Mouse (Mus musculus) liver, postnatal 0 days (tissue): Measurements from ENCODE around the gene 1700067K01Rik. TPM values are rescaled to one million over a fixed set of nuclear protein-coding genes. Genes with fewer than 3 reads are reported as not detected.

Source experiments
- ATAC-seq: fragments of 200-750 bp; cut with Nextera tagmentation; 2 replicates; pipeline ENCODE4 v1.8.0; 2017; ENCODE audit warnings: mild to moderate bottlenecking, moderate library complexity
- DNase-seq: peaks from one replicate; pipeline ENCODE4 v3.0.0-alpha.2; 2016
- H3K27ac ChIP-seq: fragments of 300-500 bp; sonication (generic); 2 replicates; pipeline ENCODE4 v1.5.1; 2014; ENCODE audit warnings: antibody characterized with exemption, moderate library complexity, mild to moderate bottlenecking, low read depth
- H3K27me3 ChIP-seq: fragments of 300-500 bp; sonication (generic); 2 replicates; pipeline ENCODE4 v1.6.1; 2014; ENCODE audit warnings: low read length, control low read depth, mixed read lengths; ENCODE audit not compliant: insufficient read depth
- H3K36me3 ChIP-seq: fragments of 300-500 bp; sonication (generic); replicated peaks from 2 replicates; pipeline ENCODE4 v1.6.1; 2014; ENCODE audit warnings: mild to moderate bottlenecking, control low read depth, low read length, moderate library complexity, mixed read lengths; ENCODE audit not compliant: insufficient read depth
- H3K4me1 ChIP-seq: fragments of 300-500 bp; sonication (generic); 2 replicates; pipeline ENCODE4 v1.6.1; 2014; ENCODE audit warnings: antibody characterized with exemption, mild to moderate bottlenecking, control low read depth; ENCODE audit not compliant: insufficient read depth
- H3K4me2 ChIP-seq: fragments of 300-500 bp; sonication (generic); 2 replicates; pipeline ENCODE4 v1.6.1; 2014; ENCODE audit warnings: low read depth, mild to moderate bottlenecking, low read length, moderate library complexity, mixed read lengths
- H3K4me3 ChIP-seq: fragments of 300-500 bp; sonication (generic); 2 replicates; pipeline ENCODE4 v1.5.1; 2014; ENCODE audit warnings: low read depth, low read length
- H3K9ac ChIP-seq: fragments of 300-500 bp; sonication (generic); replicated peaks from 2 replicates; pipeline ENCODE4 v1.6.1; 2014; ENCODE audit warnings: mild to moderate bottlenecking, moderate library complexity
- H3K9me3 ChIP-seq: fragments of 300-500 bp; sonication (generic); 2 replicates; pipeline ENCODE4 v1.6.1; 2016; ENCODE audit warnings: mild to moderate bottlenecking, control low read depth, low read length, mixed read lengths
- CTCF ChIP-seq: sonication (generic); IDR thresholded peaks from 2 replicates; pipeline ENCODE4 v1.5.1; 2016; ENCODE audit warnings: antibody characterized with exemption, low read depth
- EP300 ChIP-seq: IDR thresholded peaks from 2 replicates; pipeline ENCODE4 v1.6.1; 2016; ENCODE audit warnings: antibody characterized with exemption, low read depth, mild to moderate bottlenecking
- WGBS: fragments of 180-500 bp; shearing (Covaris S2); extraction: QIAGEN DNeasy Blood & Tissue Kit; methylation state at CpG from one replicate; pipeline ENCODE4 v1.1.7; 2014; ENCODE audit not compliant: insufficient replicate concordance; 5-methylcytosine and 5-hydroxymethylcytosine counted together
- polyA plus RNA-seq: library from polyadenylated mRNA; unstranded; fragments of >200 nt; fragmentation: Nextera tagmentation; extraction: Ambion mirVana; gene quantifications from 2 replicates; pipeline ENCODE4 v1.2.1, GENCODE M21; 2015

1700067K01Rik gene
- polyA plus RNA-seq, 1 experiment from 2014 or later = 0.87 TPM

DNA sequence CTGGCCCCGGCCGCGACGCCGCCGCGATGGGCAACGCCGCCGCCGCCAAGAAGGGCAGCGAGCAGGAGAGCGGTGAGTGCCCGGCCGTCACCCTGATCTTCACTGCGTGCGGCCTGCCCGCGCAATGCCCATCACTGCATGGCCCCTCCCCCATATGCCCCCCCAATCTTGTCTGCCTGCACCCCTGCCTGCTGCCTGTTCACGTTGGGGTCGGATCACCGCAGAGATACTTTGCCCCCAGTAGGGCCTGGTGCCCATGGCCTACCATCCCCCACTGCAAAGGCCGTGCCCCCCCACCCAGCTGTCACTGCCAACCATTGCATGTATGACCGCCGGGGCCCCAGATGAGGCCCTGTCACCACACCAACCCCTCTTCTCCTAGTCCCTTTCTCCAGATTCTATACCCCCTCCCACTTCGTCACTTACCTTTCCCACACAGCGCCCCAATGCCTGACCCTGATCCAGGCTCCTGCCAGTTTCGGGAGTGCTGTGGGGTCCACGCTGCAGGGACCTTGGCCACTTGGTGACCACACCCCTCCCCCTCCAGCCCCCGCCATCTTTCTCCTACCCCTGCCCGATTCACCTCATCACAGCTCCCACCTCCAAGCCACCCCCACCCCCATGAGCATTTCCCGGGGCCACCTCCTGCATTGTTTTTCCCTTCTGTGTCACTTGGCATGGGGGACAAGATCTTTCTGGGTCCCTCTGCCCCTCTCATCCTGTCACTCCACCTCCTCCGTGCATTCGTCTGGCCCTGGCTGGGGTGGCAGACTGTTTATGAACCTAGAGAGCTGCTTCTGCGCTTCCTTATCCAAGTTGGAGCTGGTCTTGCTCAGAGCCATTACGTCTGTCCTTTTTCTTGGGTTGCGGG, 27.9 kb upstream of the 1700067K01Rik start:
- Histone ChIP-seq H3K27me3 (no peaks in the 10 kb centered on the region), H3K4me3 (peak overlapping the region; percentile 83), H3K27ac (peak overlapping the region; percentile 71), H3K9ac (peak overlapping the region; percentile 80), H3K4me2 (peak overlapping the region; percentile 99), H3K36me3 (peaks cover 14% of the 10 kb centered on the region), H3K4me1 (peaks cover 38% of the 10 kb centered on the region), H3K9me3 (no peaks in the 10 kb centered on the region)
- WGBS = 6% methylated on average over 37 of the region's 37 CpGs
- TF ChIP-seq EP300 = no peak
- no peak for TF ChIP-seq CTCF
- DNase-seq = peak; percentile 54
- no peak for ATAC-seq

DNA sequence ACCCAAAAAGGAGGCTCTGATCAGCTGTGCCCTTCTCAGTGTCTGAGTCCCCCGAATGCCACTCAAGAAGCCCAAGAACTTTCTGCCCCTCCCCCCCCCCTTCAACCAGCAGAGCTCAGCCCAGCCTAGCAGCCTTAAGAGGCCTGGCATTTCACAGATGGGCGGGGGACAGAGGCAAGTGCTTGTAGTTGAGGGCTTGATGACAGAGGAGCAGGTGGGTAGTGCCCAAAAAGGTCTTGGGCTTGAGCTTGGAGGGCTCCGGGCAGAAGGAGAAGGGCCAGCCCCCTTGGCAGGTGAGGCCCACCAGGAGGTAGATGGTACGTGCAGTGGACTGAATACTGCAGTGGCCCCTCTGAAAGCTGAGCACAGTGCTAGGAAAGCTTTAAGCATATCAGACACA, 26.8 kb upstream of the 1700067K01Rik start:
- Histone ChIP-seq H3K4me1 (peaks cover 38% of the 10 kb centered on the region), H3K27ac (no peak overlapping the region), H3K36me3 (peaks cover 3% of the 10 kb centered on the region), H3K27me3 (no peaks in the 10 kb centered on the region), H3K4me2 (no peak overlapping the region), H3K4me3 (no peak overlapping the region), H3K9ac (0 out of 2 replicates have a peak overlapping the region, but pooled peaks have one; percentile 26), H3K9me3 (no peaks in the 10 kb centered on the region)
- DNase-seq = no peak
- TF ChIP-seq CTCF = no peak
- TF ChIP-seq EP300 = no peak
- WGBS = 85% methylated on average over 4 of the region's 4 CpGs
- no peak for ATAC-seq

DNA sequence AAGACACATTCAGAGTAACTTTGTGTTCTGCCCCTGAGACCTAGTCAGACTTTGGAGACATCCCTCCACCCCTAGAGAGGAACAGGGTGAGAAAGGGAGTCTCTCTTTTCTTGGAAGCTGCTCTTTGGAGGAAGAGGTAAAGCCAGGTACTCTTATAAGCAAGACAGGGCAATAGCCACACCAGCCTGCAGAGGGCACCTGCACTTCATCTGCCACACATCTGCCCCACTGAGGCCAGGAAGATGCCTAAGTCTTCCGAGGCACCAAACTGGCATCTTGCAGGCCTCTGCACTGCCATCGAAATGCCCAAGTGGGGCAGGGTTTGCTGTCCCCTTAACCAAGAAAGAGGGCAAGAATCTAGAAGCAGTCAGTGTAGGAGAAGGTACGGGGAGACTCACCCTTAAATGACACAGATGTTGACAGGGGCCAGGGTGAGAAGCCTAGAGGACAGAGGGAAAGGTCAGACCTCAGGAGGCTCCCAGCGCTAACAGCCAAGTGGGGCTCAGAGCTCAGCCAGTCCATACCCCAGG, 25.1 kb upstream of the 1700067K01Rik start:
- ATAC-seq = no peak
- no peak overlapping the region for H3K4me3 ChIP-seq
- no peaks in the 10 kb centered on the region for H3K9me3 ChIP-seq
- peaks cover 38% of the 10 kb centered on the region for H3K4me1 ChIP-seq
- no peak overlapping the region for H3K4me2 ChIP-seq
- TF ChIP-seq EP300 (no peak), CTCF (peak; percentile 66)
- H3K27ac ChIP-seq = no peak overlapping the region
- H3K27me3 ChIP-seq = no peaks in the 10 kb centered on the region
- 74% methylated on average over 4 of the region's 4 CpGs for WGBS
- peak; percentile 38 for DNase-seq
- H3K36me3 ChIP-seq = peaks cover 1% of the 10 kb centered on the region
- no peak overlapping the region for H3K9ac ChIP-seq

DNA sequence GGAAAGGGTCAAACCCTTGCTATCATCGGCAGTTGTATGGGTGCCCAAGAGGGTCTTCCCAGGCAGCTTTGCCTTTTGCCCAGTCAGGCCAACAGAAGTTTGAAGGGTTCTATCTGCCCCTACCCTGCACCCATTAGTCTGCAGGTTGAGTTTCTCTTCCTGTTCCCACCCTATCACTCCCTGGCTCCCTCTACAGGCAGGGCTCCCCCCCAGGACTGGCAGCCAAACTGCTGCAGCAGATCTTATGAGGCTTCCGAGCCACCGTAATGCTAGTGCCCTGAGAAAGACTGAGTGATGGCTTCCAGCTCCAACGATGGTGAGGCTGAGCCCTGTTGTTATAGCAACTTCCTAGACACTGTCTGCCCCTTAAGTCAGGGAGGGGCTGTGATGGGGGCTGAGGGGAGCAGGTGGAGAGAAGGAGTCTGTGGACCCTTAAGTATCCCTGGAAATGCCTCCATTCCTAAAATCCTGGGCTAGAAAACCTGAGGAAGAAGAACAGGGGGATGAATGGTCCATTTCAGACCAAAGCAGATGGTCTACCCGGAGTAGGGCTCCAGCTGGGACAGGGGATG, 24.4 kb upstream of the 1700067K01Rik start:
- Histone ChIP-seq H3K4me1 (peaks cover 32% of the 10 kb centered on the region), H3K27me3 (no peaks in the 10 kb centered on the region), H3K9me3 (no peaks in the 10 kb centered on the region), H3K9ac (no peak overlapping the region), H3K36me3 (peaks cover 8% of the 10 kb centered on the region), H3K4me2 (peak overlapping the region; percentile 22; the same call in 1 of the 2 replicates), H3K4me3 (no peak overlapping the region), H3K27ac (no peak overlapping the region)
- 80% methylated on average over 5 of the region's 5 CpGs for WGBS
- peak; percentile 26 for DNase-seq
- ATAC-seq = no peak
- peak; percentile 50 for TF ChIP-seq CTCF
- TF ChIP-seq EP300 = no peak

DNA sequence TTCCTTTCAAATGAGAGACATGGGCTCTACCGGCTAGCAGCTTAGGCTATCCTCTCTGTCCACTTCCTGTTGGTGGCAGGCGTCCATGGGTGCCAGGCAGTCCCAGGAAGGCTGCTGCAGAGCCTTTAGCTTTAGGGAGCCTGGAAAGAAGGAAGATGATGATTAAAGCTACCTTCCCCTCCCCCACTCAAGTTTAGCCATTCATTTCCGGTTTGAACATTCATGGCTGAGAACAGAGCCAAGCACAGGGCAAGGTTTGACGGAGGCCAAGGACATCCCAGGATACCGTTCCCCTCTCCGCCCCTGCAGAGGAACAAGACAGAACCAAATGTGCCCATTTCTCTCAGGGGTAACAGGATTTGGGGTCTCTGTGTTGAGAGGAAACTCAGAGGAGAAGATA, 23.7 kb upstream of the 1700067K01Rik start:
- Histone ChIP-seq H3K4me2 (peak overlapping the region; percentile 23), H3K9me3 (no peaks in the 10 kb centered on the region), H3K27ac (peak overlapping the region; percentile 55), H3K36me3 (peaks cover 12% of the 10 kb centered on the region), H3K27me3 (no peaks in the 10 kb centered on the region), H3K9ac (no peak overlapping the region), H3K4me3 (no peak overlapping the region), H3K4me1 (peaks cover 29% of the 10 kb centered on the region)
- ATAC-seq = no peak
- 45% methylated on average over 6 of the region's 6 CpGs for WGBS
- no peak for TF ChIP-seq EP300
- no peak for TF ChIP-seq CTCF
- DNase-seq = no peak

DNA sequence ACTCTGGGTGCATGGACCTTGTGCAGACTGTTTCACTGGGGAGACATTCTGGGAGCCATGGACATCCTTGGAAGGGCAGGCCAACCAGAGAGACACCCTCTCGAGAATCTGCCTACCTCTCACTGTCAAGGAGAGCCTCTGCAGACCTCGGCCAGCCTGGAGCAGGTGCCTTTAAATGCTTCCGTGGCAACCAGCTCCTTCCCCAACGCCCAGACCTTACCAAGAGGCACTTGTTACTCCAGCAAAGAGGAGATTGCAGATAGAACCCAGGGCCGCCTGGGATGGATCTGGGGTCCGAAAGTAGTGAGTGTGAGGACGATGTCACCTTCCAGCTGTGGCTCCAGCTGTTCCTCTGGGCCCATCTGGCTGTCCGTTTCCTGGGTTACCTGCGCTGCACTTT, 23.1 kb upstream of the 1700067K01Rik start:
- H3K4me3 ChIP-seq = no peak overlapping the region
- no peak for TF ChIP-seq EP300

More for the DNA sequence above, 23.1 kb upstream of the 1700067K01Rik start:
- ATAC-seq (no peak), DNase-seq (no peak)
- Histone ChIP-seq H3K4me2 (no peak overlapping the region), H3K4me1 (peaks cover 29% of the 10 kb centered on the region), H3K9me3 (no peaks in the 10 kb centered on the region), H3K9ac (no peak overlapping the region), H3K36me3 (peaks cover 12% of the 10 kb centered on the region), H3K27ac (peak overlapping the region; percentile 55), H3K27me3 (no peaks in the 10 kb centered on the region)
- WGBS = 82% methylated on average over 9 of the region's 9 CpGs
